Mouse (Mus musculus) heart, embryonic 14.5 days (tissue): Measurements from ENCODE around the gene 2810459M11Rik. TPM values are rescaled to one million over a fixed set of nuclear protein-coding genes. Genes with fewer than 3 reads are reported as not detected.

Source experiments
- polyA plus RNA-seq: library from polyadenylated mRNA; unstranded; fragments of >200 nt; fragmentation: Nextera tagmentation; extraction: Ambion mirVana; gene quantifications from 2 replicates; pipeline ENCODE4 v1.2.1, GENCODE M21; 2014

2810459M11Rik gene
- polyA plus RNA-seq, 1 experiment from 2014 or later = 0.27 TPM

Other genes starting within 250 kb of the 2810459M11Rik start
- gene Itm2c, start 151.6 kb upstream of the 2810459M11Rik start, polyA plus RNA-seq = 129 and 189 TPM in 2 replicates
- gene 4933407L21Rik, start 117.4 kb upstream of the 2810459M11Rik start, polyA plus RNA-seq = 0.11 and 0.26 TPM in 2 replicates
- 0.07 TPM in 1 of 2 replicates, not detected in the other for gene Gpr55, start 84.9 kb upstream of the 2810459M11Rik start, polyA plus RNA-seq
- gene Spata3, start 29.0 kb upstream of the 2810459M11Rik start, polyA plus RNA-seq = not detected in 2 replicates
- gene Psmd1, start 18.5 kb downstream of the 2810459M11Rik start, polyA plus RNA-seq = 134 and 141 TPM in 2 replicates
- 0.13 and 0.39 TPM in 2 replicates for gene Htr2b, start 66.1 kb downstream of the 2810459M11Rik start, polyA plus RNA-seq
- gene Gm21972, start 87.8 kb downstream of the 2810459M11Rik start, polyA plus RNA-seq = not detected in 2 replicates
- gene Armc9, start 108.9 kb downstream of the 2810459M11Rik start, polyA plus RNA-seq = 11.9 and 12.3 TPM in 2 replicates